Mouse (Mus musculus): ENCODE results near the gene Spen. TPM values are rescaled to one million over a fixed set of nuclear protein-coding genes. Genes with fewer than 3 reads are reported as not detected.

Gene Spen
- polyA plus RNA-seq, 1 experiment from 2014 or later = 5.2 TPM

- H3K27ac ChIP-seq (ENCODE audit: low read length) = no peak overlapping the region
- no peaks in the 10 kb centered on the region for H3K4me1 ChIP-seq (ENCODE audit: control insufficient read depth, insufficient read depth, low read length)
- H3K36me3 ChIP-seq (ENCODE audit: control insufficient read depth, insufficient read depth) = peaks cover 84% of the 10 kb centered on the region
- 94% methylated on average over 32 of the region's 32 CpGs for WGBS
- H3K9ac ChIP-seq (ENCODE audit: low read length) = no peak overlapping the region
- H3K4me2 ChIP-seq (ENCODE audit: low read depth, low read length) = no peak overlapping the region
- H3K9me3 ChIP-seq (replicated peaks; ENCODE audit: control insufficient read depth, low read length) = peaks cover 8% of the 10 kb centered on the region; the same call in 1 of the 2 replicates
- H3K27me3 ChIP-seq (ENCODE audit: control insufficient read depth, insufficient read depth, low read length) = no peaks in the 10 kb centered on the region
- H3K4me3 ChIP-seq (ENCODE audit: low read length) = no peak overlapping the region
- ATAC-seq (replicated peaks; ENCODE audit: extremely low read depth, insufficient read depth, low FRiP score) = no peak
These were observed 59.6 kb downstream of the Spen start for GRCm38 (mm10) chr4:141478794-141479193.

- no peak overlapping the region for H3K27ac ChIP-seq (ENCODE audit: low read length)
- whole genome bisulfite sequencing = 85% methylated on average over 23 of the region's 23 CpGs
- peaks cover 8% of the 10 kb centered on the region; the same call in 1 of the 2 replicates for H3K9me3 ChIP-seq (replicated peaks; ENCODE audit: control insufficient read depth, low read length)
- H3K36me3 ChIP-seq (ENCODE audit: control insufficient read depth, insufficient read depth) = peaks cover 86% of the 10 kb centered on the region
- H3K4me3 ChIP-seq (ENCODE audit: low read length) = no peak overlapping the region
- no peak overlapping the region for H3K9ac ChIP-seq (ENCODE audit: low read length)
- H3K4me1 ChIP-seq (ENCODE audit: control insufficient read depth, insufficient read depth, low read length) = no peaks in the 10 kb centered on the region
- no peak overlapping the region for H3K4me2 ChIP-seq (ENCODE audit: low read depth, low read length)
- ATAC-seq (replicated peaks; ENCODE audit: extremely low read depth, insufficient read depth, low FRiP score) = no peak
- H3K27me3 ChIP-seq (ENCODE audit: control insufficient read depth, insufficient read depth, low read length) = no peaks in the 10 kb centered on the region
These were observed 60.2 kb downstream of the Spen start for GRCm38 (mm10) chr4:141478225-141478624.

- Histone ChIP-seq H3K36me3 (ENCODE audit: control insufficient read depth, insufficient read depth) (peaks cover 85% of the 10 kb centered on the region), H3K4me2 (ENCODE audit: low read depth, low read length) (no peak overlapping the region), H3K4me3 (ENCODE audit: low read length) (no peak overlapping the region), H3K9ac (ENCODE audit: low read length) (no peak overlapping the region), H3K4me1 (ENCODE audit: control insufficient read depth, insufficient read depth, low read length) (no peaks in the 10 kb centered on the region), H3K27ac (ENCODE audit: low read length) (0 out of 2 replicates have a peak overlapping the region, but pooled peaks have one; percentile 19), H3K9me3 (replicated peaks; ENCODE audit: control insufficient read depth, low read length) (peaks cover 8% of the 10 kb centered on the region; the same call in 1 of the 2 replicates), H3K27me3 (ENCODE audit: control insufficient read depth, insufficient read depth, low read length) (no peaks in the 10 kb centered on the region)
- ATAC-seq (replicated peaks; ENCODE audit: extremely low read depth, insufficient read depth, low FRiP score) = peak; percentile 47; the same call in 1 of the 2 replicates
- WGBS = 73% methylated on average over 16 of the region's 16 CpGs
These were observed 60.7 kb downstream of the Spen start for GRCm38 (mm10) chr4:141477681-141478102.

DNA sequence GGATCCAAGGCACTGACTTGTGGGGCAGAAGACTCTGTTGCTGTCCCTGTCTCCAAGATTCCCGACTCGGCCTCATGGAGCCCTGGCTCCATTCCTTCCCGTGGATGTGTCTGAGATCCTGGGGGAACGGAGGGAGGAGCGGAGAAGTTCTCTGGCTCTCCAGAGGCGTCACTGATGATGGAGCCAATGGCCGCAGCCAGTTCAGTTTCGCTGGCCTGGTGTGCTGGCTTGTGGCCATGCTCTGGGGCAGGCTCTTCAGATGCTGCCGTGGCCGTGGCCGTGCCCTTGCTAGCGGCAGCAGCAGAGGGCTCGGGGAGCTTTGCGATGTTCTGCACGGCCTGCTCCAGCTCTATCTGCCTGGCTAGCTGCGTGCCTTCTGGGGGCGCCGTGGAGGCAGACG lies 64.0 kb downstream of the Spen start:
- WGBS = 78% methylated on average over 19 of the region's 19 CpGs
- no peak overlapping the region for H3K9ac ChIP-seq (ENCODE audit: low read length)
- H3K9me3 ChIP-seq (replicated peaks; ENCODE audit: control insufficient read depth, low read length) = peaks cover 12% of the 10 kb centered on the region
- no peak for ATAC-seq (replicated peaks; ENCODE audit: extremely low read depth, insufficient read depth, low FRiP score)
- no peak overlapping the region for H3K27ac ChIP-seq (ENCODE audit: low read length)
- H3K27me3 ChIP-seq (ENCODE audit: control insufficient read depth, insufficient read depth, low read length) = no peaks in the 10 kb centered on the region
- no peak overlapping the region for H3K4me2 ChIP-seq (ENCODE audit: low read depth, low read length)
- H3K36me3 ChIP-seq (ENCODE audit: control insufficient read depth, insufficient read depth) = peaks cover 98% of the 10 kb centered on the region
- H3K4me1 ChIP-seq (ENCODE audit: control insufficient read depth, insufficient read depth, low read length) = no peaks in the 10 kb centered on the region
- H3K4me3 ChIP-seq (ENCODE audit: low read length) = no peak overlapping the region

DNA sequence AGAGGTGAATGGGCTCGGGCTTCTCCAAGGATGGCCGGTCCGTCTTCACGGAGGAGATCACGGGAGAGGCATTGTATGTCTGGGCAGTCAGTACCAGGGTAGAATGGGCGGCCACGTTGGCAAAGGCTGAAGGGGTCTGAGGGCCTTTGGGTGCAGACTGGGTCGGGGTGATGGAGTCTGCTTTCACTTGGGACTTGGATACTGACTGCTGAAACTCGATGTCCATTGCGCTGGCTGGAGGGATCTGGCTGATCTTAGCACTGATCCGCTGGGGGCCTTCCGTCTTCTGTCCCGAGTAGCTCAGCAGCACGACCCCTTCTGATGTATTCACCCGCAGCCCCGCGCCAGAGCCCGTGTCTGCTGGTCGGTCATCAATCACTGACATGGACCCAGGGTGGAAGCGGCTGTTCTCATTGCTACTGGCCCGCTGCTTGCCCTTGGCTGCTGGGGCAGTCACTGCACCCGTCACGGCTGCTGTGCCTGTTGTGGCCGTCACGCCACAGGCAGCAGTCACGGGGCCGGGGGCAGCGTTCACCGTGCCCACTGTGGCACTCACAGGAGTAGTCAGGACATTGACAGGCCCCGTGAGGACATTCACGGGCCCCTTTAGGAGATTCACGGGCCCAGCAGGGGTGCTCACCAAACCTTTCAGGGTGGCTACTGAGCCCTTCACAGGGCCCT lies 65.6 kb downstream of the Spen start:
- Histone ChIP-seq H3K27me3 (ENCODE audit: control insufficient read depth, insufficient read depth, low read length) (no peaks in the 10 kb centered on the region), H3K27ac (ENCODE audit: low read length) (no peak overlapping the region), H3K4me3 (ENCODE audit: low read length) (no peak overlapping the region), H3K9me3 (replicated peaks; ENCODE audit: control insufficient read depth, low read length) (peaks cover 6% of the 10 kb centered on the region), H3K36me3 (ENCODE audit: control insufficient read depth, insufficient read depth) (peaks cover 93% of the 10 kb centered on the region), H3K4me2 (ENCODE audit: low read depth, low read length) (no peak overlapping the region), H3K4me1 (ENCODE audit: control insufficient read depth, insufficient read depth, low read length) (no peaks in the 10 kb centered on the region), H3K9ac (ENCODE audit: low read length) (no peak overlapping the region)
- ATAC-seq (replicated peaks; ENCODE audit: extremely low read depth, insufficient read depth, low FRiP score) = no peak
- 87% methylated on average over 32 of the region's 32 CpGs for WGBS

- H3K4me2 ChIP-seq (ENCODE audit: low read depth, low read length) = no peak overlapping the region
- peaks cover 4% of the 10 kb centered on the region for H3K9me3 ChIP-seq (replicated peaks; ENCODE audit: control insufficient read depth, low read length)
- H3K36me3 ChIP-seq (ENCODE audit: control insufficient read depth, insufficient read depth) = peaks cover 93% of the 10 kb centered on the region
- WGBS = 98% methylated on average over 16 of the region's 16 CpGs
- H3K4me1 ChIP-seq (ENCODE audit: control insufficient read depth, insufficient read depth, low read length) = no peaks in the 10 kb centered on the region
- no peak overlapping the region for H3K4me3 ChIP-seq (ENCODE audit: low read length)
- no peak overlapping the region for H3K27ac ChIP-seq (ENCODE audit: low read length)
- ATAC-seq (replicated peaks; ENCODE audit: extremely low read depth, insufficient read depth, low FRiP score) = no peak
- no peaks in the 10 kb centered on the region for H3K27me3 ChIP-seq (ENCODE audit: control insufficient read depth, insufficient read depth, low read length)
- no peak overlapping the region for H3K9ac ChIP-seq (ENCODE audit: low read length)
These were observed 66.9 kb downstream of the Spen start for GRCm38 (mm10) chr4:141471491-141471890.

- Histone ChIP-seq H3K4me2 (ENCODE audit: low read depth, low read length) (no peak overlapping the region), H3K9ac (ENCODE audit: low read length) (no peak overlapping the region), H3K36me3 (ENCODE audit: control insufficient read depth, insufficient read depth) (peaks cover 92% of the 10 kb centered on the region), H3K27me3 (ENCODE audit: control insufficient read depth, insufficient read depth, low read length) (no peaks in the 10 kb centered on the region), H3K9me3 (replicated peaks; ENCODE audit: control insufficient read depth, low read length) (peaks cover 4% of the 10 kb centered on the region), H3K4me1 (ENCODE audit: control insufficient read depth, insufficient read depth, low read length) (no peaks in the 10 kb centered on the region), H3K4me3 (ENCODE audit: low read length) (no peak overlapping the region), H3K27ac (ENCODE audit: low read length) (no peak overlapping the region)
- WGBS = 85% methylated on average over 9 of the region's 9 CpGs
- ATAC-seq (replicated peaks; ENCODE audit: extremely low read depth, insufficient read depth, low FRiP score) = no peak
These were observed 69.1 kb downstream of the Spen start for GRCm38 (mm10) chr4:141469343-141469742.

- no peaks in the 10 kb centered on the region for H3K27me3 ChIP-seq (ENCODE audit: control insufficient read depth, insufficient read depth, low read length)
- ATAC-seq (replicated peaks; ENCODE audit: extremely low read depth, insufficient read depth, low FRiP score) = no peak
- H3K27ac ChIP-seq (ENCODE audit: low read length) = no peak overlapping the region
- H3K4me2 ChIP-seq (ENCODE audit: low read depth, low read length) = no peak overlapping the region
- no peak overlapping the region for H3K9ac ChIP-seq (ENCODE audit: low read length)
- H3K4me3 ChIP-seq (ENCODE audit: low read length) = no peak overlapping the region
- WGBS = 54% methylated on average over 10 of the region's 10 CpGs
- peaks cover 90% of the 10 kb centered on the region for H3K36me3 ChIP-seq (ENCODE audit: control insufficient read depth, insufficient read depth)
- peaks cover 4% of the 10 kb centered on the region for H3K9me3 ChIP-seq (replicated peaks; ENCODE audit: control insufficient read depth, low read length)
- no peaks in the 10 kb centered on the region for H3K4me1 ChIP-seq (ENCODE audit: control insufficient read depth, insufficient read depth, low read length)
These were observed 69.8 kb downstream of the Spen start for GRCm38 (mm10) chr4:141468576-141468975.

- no peak overlapping the region for H3K27ac ChIP-seq (ENCODE audit: low read length)
- no peak overlapping the region for H3K4me3 ChIP-seq (ENCODE audit: low read length)
- 76% methylated on average over 6 of the region's 6 CpGs for whole genome bisulfite sequencing
- H3K9me3 ChIP-seq (replicated peaks; ENCODE audit: control insufficient read depth, low read length) = peaks cover 4% of the 10 kb centered on the region
- H3K27me3 ChIP-seq (ENCODE audit: control insufficient read depth, insufficient read depth, low read length) = no peaks in the 10 kb centered on the region
- H3K9ac ChIP-seq (ENCODE audit: low read length) = no peak overlapping the region
- ATAC-seq (replicated peaks; ENCODE audit: extremely low read depth, insufficient read depth, low FRiP score) = no peak
- peaks cover 81% of the 10 kb centered on the region for H3K36me3 ChIP-seq (ENCODE audit: control insufficient read depth, insufficient read depth)
- no peaks in the 10 kb centered on the region for H3K4me1 ChIP-seq (ENCODE audit: control insufficient read depth, insufficient read depth, low read length)
- no peak overlapping the region for H3K4me2 ChIP-seq (ENCODE audit: low read depth, low read length)
These were observed 70.8 kb downstream of the Spen start for GRCm38 (mm10) chr4:141467581-141467927.
